Mouse (Mus musculus): ENCODE data around the gene Tdrd1.

Gene Tdrd1

GRCm38 (mm10) chr19:56913761-56914160, 87.8 kb downstream of the Tdrd1 start:
- DNase-seq (ENCODE audit: low read depth) = no peak

- DNase-seq (ENCODE audit: low read depth) = no peak
Measured at GRCm38 (mm10) chr19:56914658-56915057, 88.6 kb downstream of the Tdrd1 start.

GRCm38 (mm10) chr19:56915084-56915483, 89.1 kb downstream of the Tdrd1 start:
- DNase-seq (ENCODE audit: low read depth) = no peak

Measured in fibroblast of lung, adult 2 months (primary cell).